Mouse (Mus musculus) limb, embryonic 12.5 days (tissue): ENCODE results near the gene Xpnpep3. TPM values are rescaled to one million over a fixed set of nuclear protein-coding genes. Genes with fewer than 3 reads are reported as not detected.
A peak's percentile ranks its signal among the peaks of the same experiment; 100 is the strongest.

ENCODE experiments used
- ATAC-seq: fragments of 200-750 bp; cut with Nextera tagmentation; 2 replicates; pipeline ENCODE4 v1.8.0; 2017; ENCODE audit warnings: low read depth, moderate TSS enrichment; ENCODE audit not compliant: insufficient number of reproducible peaks, insufficient read depth, low FRiP score, low TSS enrichment
- H3K27ac ChIP-seq: fragments of 300-500 bp; sonication (generic); 2 replicates; pipeline ENCODE4 v1.5.1; 2016; ENCODE audit warnings: mild to moderate bottlenecking, moderate library complexity
- H3K27me3 ChIP-seq: fragments of 300-500 bp; sonication (generic); 2 replicates; pipeline ENCODE4 v1.6.1; 2016; ENCODE audit warnings: mild to moderate bottlenecking, moderate library complexity
- H3K36me3 ChIP-seq: fragments of 300-500 bp; sonication (generic); 2 replicates; pipeline ENCODE4 v1.6.1; 2016; ENCODE audit warnings: mild to moderate bottlenecking, moderate library complexity
- H3K4me1 ChIP-seq: fragments of 300-500 bp; sonication (generic); replicated peaks from 2 replicates; pipeline ENCODE4 v1.6.1; 2016
- H3K4me2 ChIP-seq: fragments of 300-500 bp; sonication (generic); 2 replicates; pipeline ENCODE4 v1.6.1; 2016; ENCODE audit warnings: mild to moderate bottlenecking, moderate library complexity
- H3K4me3 ChIP-seq: fragments of 300-500 bp; sonication (generic); replicated peaks from 2 replicates; pipeline ENCODE4 v1.5.1; 2016; ENCODE audit warnings: mild to moderate bottlenecking
- H3K9ac ChIP-seq: fragments of 300-500 bp; sonication (generic); replicated peaks from 2 replicates; pipeline ENCODE4 v1.6.1; 2016; ENCODE audit warnings: mild to moderate bottlenecking, moderate library complexity
- H3K9me3 ChIP-seq: fragments of 300-500 bp; sonication (generic); 2 replicates; pipeline ENCODE4 v1.6.1; 2016; ENCODE audit warnings: mild to moderate bottlenecking, moderate library complexity
- WGBS: fragments of 180-500 bp; shearing (Covaris S2); methylation state at CpG from one replicate; pipeline ENCODE4 v1.1.7; 2016; 5-methylcytosine and 5-hydroxymethylcytosine counted together
- polyA plus RNA-seq: library from polyadenylated mRNA; unstranded; fragments of >200 nt; fragmentation: Nextera tagmentation; extraction: Ambion mirVana; gene quantifications from 2 replicates; pipeline ENCODE4 v1.2.1, GENCODE M21; 2016

Xpnpep3 gene
- polyA plus RNA-seq, 1 experiment from 2014 or later = 13.2 TPM

GRCm38 (mm10) chr15:81362501-81362900, 37.4 kb upstream of the Xpnpep3 start:
- no peak overlapping the region for H3K4me3 ChIP-seq
- H3K27ac ChIP-seq = no peak overlapping the region
- peaks cover 17% of the 10 kb centered on the region for H3K4me1 ChIP-seq
- H3K4me2 ChIP-seq = no peak overlapping the region
- H3K9ac ChIP-seq = no peak overlapping the region
- no peak for ATAC-seq
- H3K36me3 ChIP-seq = peaks cover 48% of the 10 kb centered on the region
- 63% methylated on average over 1 of the region's 1 CpGs for WGBS
- H3K9me3 ChIP-seq = no peaks in the 10 kb centered on the region
- no peaks in the 10 kb centered on the region for H3K27me3 ChIP-seq

GRCm38 (mm10) chr15:81364271-81364670, 35.7 kb upstream of the Xpnpep3 start:
- Histone ChIP-seq H3K9ac (no peak overlapping the region), H3K27ac (no peak overlapping the region), H3K36me3 (peaks cover 65% of the 10 kb centered on the region), H3K4me2 (no peak overlapping the region), H3K4me3 (no peak overlapping the region), H3K9me3 (no peaks in the 10 kb centered on the region), H3K4me1 (peaks cover 17% of the 10 kb centered on the region), H3K27me3 (no peaks in the 10 kb centered on the region)
- ATAC-seq = no peak
- 94% methylated on average over 1 of the region's 1 CpGs for WGBS

- Histone ChIP-seq H3K4me2 (no peak overlapping the region), H3K27me3 (no peaks in the 10 kb centered on the region), H3K4me1 (peaks cover 7% of the 10 kb centered on the region), H3K9ac (no peak overlapping the region), H3K27ac (no peak overlapping the region), H3K36me3 (peaks cover 75% of the 10 kb centered on the region), H3K4me3 (no peak overlapping the region), H3K9me3 (no peaks in the 10 kb centered on the region)
- no peak for ATAC-seq
- WGBS = 89% methylated on average over 8 of the region's 8 CpGs
Observed at GRCm38 (mm10) chr15:81365246-81365645, 34.7 kb upstream of the Xpnpep3 start.

- Histone ChIP-seq H3K9me3 (no peaks in the 10 kb centered on the region), H3K4me2 (no peak overlapping the region), H3K27me3 (no peaks in the 10 kb centered on the region), H3K27ac (no peak overlapping the region), H3K4me1 (peaks cover 4% of the 10 kb centered on the region), H3K9ac (no peak overlapping the region), H3K4me3 (no peak overlapping the region), H3K36me3 (peaks cover 85% of the 10 kb centered on the region)
- no peak for ATAC-seq
- 82% methylated on average over 4 of the region's 4 CpGs for WGBS
Observed at GRCm38 (mm10) chr15:81366241-81366640, 33.7 kb upstream of the Xpnpep3 start.

GRCm38 (mm10) chr15:81368601-81369000, 31.3 kb upstream of the Xpnpep3 start:
- 82% methylated on average over 1 of the region's 1 CpGs for WGBS
- Histone ChIP-seq H3K4me1 (no peaks in the 10 kb centered on the region), H3K4me2 (no peak overlapping the region), H3K9me3 (no peaks in the 10 kb centered on the region), H3K27ac (no peak overlapping the region), H3K9ac (no peak overlapping the region), H3K4me3 (no peak overlapping the region), H3K36me3 (peaks cover 96% of the 10 kb centered on the region), H3K27me3 (no peaks in the 10 kb centered on the region)
- ATAC-seq = no peak

- no peak for ATAC-seq
- Histone ChIP-seq H3K4me3 (no peak overlapping the region), H3K27ac (no peak overlapping the region), H3K4me1 (no peaks in the 10 kb centered on the region), H3K9ac (no peak overlapping the region), H3K36me3 (peaks cover 93% of the 10 kb centered on the region), H3K9me3 (no peaks in the 10 kb centered on the region), H3K27me3 (no peaks in the 10 kb centered on the region), H3K4me2 (no peak overlapping the region)
- 83% methylated on average over 1 of the region's 1 CpGs for WGBS
Observed at GRCm38 (mm10) chr15:81370356-81370755, 29.6 kb upstream of the Xpnpep3 start.

- Histone ChIP-seq H3K4me2 (no peak overlapping the region), H3K4me1 (no peaks in the 10 kb centered on the region), H3K9me3 (no peaks in the 10 kb centered on the region), H3K36me3 (peaks cover 82% of the 10 kb centered on the region), H3K27me3 (no peaks in the 10 kb centered on the region), H3K9ac (no peak overlapping the region), H3K27ac (no peak overlapping the region), H3K4me3 (no peak overlapping the region)
- no peak for ATAC-seq
- 90% methylated on average over 11 of the region's 11 CpGs for WGBS
Observed at GRCm38 (mm10) chr15:81374621-81375020, 25.3 kb upstream of the Xpnpep3 start.

GRCm38 (mm10) chr15:81378845-81379244, 21.1 kb upstream of the Xpnpep3 start:
- no peak overlapping the region for H3K4me2 ChIP-seq
- H3K36me3 ChIP-seq = peaks cover 85% of the 10 kb centered on the region

GRCm38 (mm10) chr15:81386327-81386726, 13.6 kb upstream of the Xpnpep3 start:
- no peak for ATAC-seq
- no peak overlapping the region for H3K27ac ChIP-seq
- H3K27me3 ChIP-seq = no peaks in the 10 kb centered on the region
- no peak overlapping the region for H3K4me3 ChIP-seq
- no peak overlapping the region for H3K9ac ChIP-seq
- no peak overlapping the region for H3K4me2 ChIP-seq
- 93% methylated on average over 5 of the region's 5 CpGs for WGBS
- no peaks in the 10 kb centered on the region for H3K9me3 ChIP-seq
- peaks cover 99% of the 10 kb centered on the region for H3K36me3 ChIP-seq
- H3K4me1 ChIP-seq = no peaks in the 10 kb centered on the region

More at GRCm38 (mm10) chr15:81378845-81379244, 21.1 kb upstream of the Xpnpep3 start:
- Histone ChIP-seq H3K4me3 (no peak overlapping the region), H3K9ac (no peak overlapping the region), H3K27me3 (no peaks in the 10 kb centered on the region), H3K4me1 (no peaks in the 10 kb centered on the region), H3K27ac (no peak overlapping the region), H3K9me3 (no peaks in the 10 kb centered on the region)
- ATAC-seq = no peak
- WGBS = 84% methylated on average over 2 of the region's 2 CpGs

- peaks cover 50% of the 10 kb centered on the region for H3K36me3 ChIP-seq
- ATAC-seq = no peak
- no peak overlapping the region for H3K27ac ChIP-seq
- peaks cover 11% of the 10 kb centered on the region for H3K4me1 ChIP-seq
- no peak overlapping the region for H3K4me3 ChIP-seq
- no peaks in the 10 kb centered on the region for H3K27me3 ChIP-seq
- no peaks in the 10 kb centered on the region for H3K9me3 ChIP-seq
- H3K9ac ChIP-seq = no peak overlapping the region
- no peak overlapping the region for H3K4me2 ChIP-seq
Observed at GRCm38 (mm10) chr15:81392997-81393396, 6.9 kb upstream of the Xpnpep3 start.

- 94% methylated on average over 8 of the region's 8 CpGs for WGBS
- no peak overlapping the region for H3K27ac ChIP-seq
- H3K4me1 ChIP-seq = peaks cover 12% of the 10 kb centered on the region
- no peak overlapping the region for H3K4me2 ChIP-seq
- no peaks in the 10 kb centered on the region for H3K9me3 ChIP-seq
- no peaks in the 10 kb centered on the region for H3K27me3 ChIP-seq
- H3K36me3 ChIP-seq = peaks cover 37% of the 10 kb centered on the region
- no peak overlapping the region for H3K4me3 ChIP-seq
- no peak overlapping the region for H3K9ac ChIP-seq
- ATAC-seq = no peak
Observed at GRCm38 (mm10) chr15:81394211-81394915, 5.6 kb upstream of the Xpnpep3 start.

GRCm38 (mm10) chr15:81398189-81398588, 1.7 kb upstream of the Xpnpep3 start:
- no peak for ATAC-seq
- peaks cover 22% of the 10 kb centered on the region for H3K4me1 ChIP-seq
- H3K27me3 ChIP-seq = no peaks in the 10 kb centered on the region
- peak overlapping the region; percentile 91; the same call in 1 of the 2 replicates for H3K9ac ChIP-seq
- no peak overlapping the region for H3K27ac ChIP-seq
- H3K9me3 ChIP-seq = no peaks in the 10 kb centered on the region
- H3K4me3 ChIP-seq = peak overlapping the region; percentile 92
- H3K36me3 ChIP-seq = peaks cover 8% of the 10 kb centered on the region; the same call in 1 of the 2 replicates
- H3K4me2 ChIP-seq = peak overlapping the region; percentile 82
